ENCODE assay signal across 35 mouse cellular contexts in genomic region chr13:9297266-9297665, GRCm38 (mm10).
"Had no signal": no experiment of that assay in that cellular context is flagged by ENCODE, and none has a peak within 500 bp of the region (broad histone marks: within the 10 kb centered on the region; RNA-seq: fewer than 3 reads in every experiment).

No protein-coding gene starts in this region.

- H3K36me3 ChIP-seq: heart, embryonic 10.5 days; heart, embryonic 12.5 days; heart, embryonic 13.5 days; heart, embryonic 15.5 days; hindbrain, embryonic 10.5 days; hindbrain, embryonic 12.5 days; hindbrain, embryonic 13.5 days; hindbrain, embryonic 15.5 days; intestine, embryonic 15.5 days; kidney, embryonic 15.5 days had no signal

- ATAC-seq: hindbrain, embryonic 16.5 days; hindbrain, postnatal 0 days; inflammation-experienced regulatory T-cells, adult 6 months; intestine, embryonic 15.5 days; intestine, embryonic 16.5 days; intestine, postnatal 0 days had no signal

- H3K9me3 ChIP-seq: heart, embryonic 10.5 days; heart, embryonic 12.5 days; heart, embryonic 13.5 days; heart, embryonic 15.5 days; hindbrain, embryonic 10.5 days; hindbrain, embryonic 12.5 days; hindbrain, embryonic 13.5 days; hindbrain, embryonic 15.5 days; intestine, embryonic 15.5 days; kidney, embryonic 15.5 days had no signal

- H3K4me2 ChIP-seq: heart, embryonic 11.5 days; heart, embryonic 12.5 days; heart, embryonic 13.5 days; heart, embryonic 15.5 days; hindbrain, embryonic 12.5 days; hindbrain, embryonic 13.5 days; hindbrain, embryonic 14.5 days; hindbrain, embryonic 15.5 days; intestine, embryonic 15.5 days; kidney, embryonic 15.5 days had no signal

- H3K27me3 ChIP-seq: heart, embryonic 12.5 days; heart, embryonic 13.5 days; heart, embryonic 15.5 days; hindbrain, embryonic 12.5 days; hindbrain, embryonic 13.5 days; hindbrain, embryonic 15.5 days; intestine, embryonic 15.5 days; kidney, embryonic 15.5 days had no signal

- H3K4me3 ChIP-seq: heart, embryonic 10.5 days; heart, embryonic 12.5 days; heart, embryonic 13.5 days; heart, embryonic 15.5 days; hindbrain, embryonic 10.5 days; hindbrain, embryonic 12.5 days; hindbrain, embryonic 13.5 days; hindbrain, embryonic 15.5 days; intestine, embryonic 15.5 days; kidney, embryonic 15.5 days; layer of hippocampus, adult 2 months had no signal

- H3K27ac ChIP-seq: heart, embryonic 10.5 days; heart, embryonic 13.5 days; heart, embryonic 15.5 days; hindbrain, embryonic 10.5 days; hindbrain, embryonic 12.5 days; hindbrain, embryonic 13.5 days; hindbrain, embryonic 14.5 days; hindbrain, embryonic 15.5 days; hindbrain, postnatal 0 days; intestine, embryonic 15.5 days; kidney, embryonic 15.5 days; kidney, postnatal 0 days; layer of hippocampus, adult 2 months had no signal

- H3K4me1 ChIP-seq: heart, embryonic 10.5 days; hindbrain, embryonic 10.5 days; intestine, embryonic 15.5 days; kidney, embryonic 15.5 days had no signal

- H3K9ac ChIP-seq: heart, embryonic 12.5 days; heart, embryonic 13.5 days; heart, embryonic 15.5 days; hindbrain, embryonic 12.5 days; hindbrain, embryonic 13.5 days; hindbrain, embryonic 14.5 days; hindbrain, embryonic 15.5 days; intestine, embryonic 15.5 days; kidney, embryonic 15.5 days had no signal

- DNase-seq: heart, postnatal 10 days; heart, postnatal 14 days; heart, postnatal 36 days; heart, postnatal 4 days; kidney, adult 11 months; kidney, adult 18-20 months; kidney, adult 2 months; kidney, adult 8-10 months; kidney, adult 9 months; kidney, postnatal 10 days; kidney, postnatal 14 days; kidney, postnatal 25 days; kidney, postnatal 36 days; kidney, postnatal 4 days; layer of hippocampus, adult 9-11 months; layer of hippocampus, postnatal 36 days had no signal
